Mouse (Mus musculus): ENCODE data around the gene Prdm12. TPM values are rescaled to one million over a fixed set of nuclear protein-coding genes. Genes with fewer than 3 reads are reported as not detected.
A peak's percentile ranks its signal among the peaks of the same experiment; 100 is the strongest.
"Not testable (repeated sequence)": the region's sequence is repeated elsewhere in the genome, so short reads cannot be mapped to it uniquely, and the experiment has no call there.

Gene Prdm12
- polyA plus RNA-seq, 1 experiment = not detected

DNA sequence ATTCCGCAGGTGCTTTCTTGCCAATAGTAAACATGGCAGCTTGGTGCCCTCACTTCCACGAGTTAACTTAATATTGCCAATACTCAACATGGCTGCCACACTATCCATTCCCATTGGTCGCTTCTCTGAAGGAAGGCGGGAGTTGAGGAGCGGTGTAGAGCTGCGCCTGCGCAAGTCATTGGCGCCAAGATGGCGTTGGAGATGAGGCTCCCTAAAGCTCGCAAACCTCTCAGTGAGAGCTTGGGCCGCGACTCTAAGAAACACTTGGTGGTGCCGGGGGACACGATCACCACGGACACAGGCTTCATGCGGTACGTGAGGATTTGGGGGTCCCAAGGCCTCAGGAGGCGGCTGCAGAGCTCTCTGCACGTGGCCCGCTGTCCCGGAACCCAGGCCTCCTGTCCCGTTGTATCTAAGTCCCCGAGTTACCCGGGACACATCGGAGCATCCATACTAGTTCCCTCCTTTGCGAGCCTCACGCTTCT lies 30.8 kb downstream of the Prdm12 start, which contains the start of gene Exosc2:
Gene Exosc2 (plus strand): TSS at position 165 of the 485 bp plus-strand sequence.
- H3K27ac ChIP-seq (ENCODE audit: insufficient read depth, low read length) = no peak within 1 kb of the TSS; the same call in 1 of the 2 replicates
- peak; percentile 95 for TF ChIP-seq POLR2A (IDR thresholded peaks at IDR 0.05; ENCODE audit: low read depth, low read length)
- no peak for TF ChIP-seq CTCF (IDR thresholded peaks at IDR 0.05; ENCODE audit: borderline replicate concordance, insufficient read depth, low read length)
- H3K4me1 ChIP-seq (ENCODE audit: control insufficient read depth, insufficient read depth, low read length) = no peaks in the 10 kb centered on the region

DNA sequence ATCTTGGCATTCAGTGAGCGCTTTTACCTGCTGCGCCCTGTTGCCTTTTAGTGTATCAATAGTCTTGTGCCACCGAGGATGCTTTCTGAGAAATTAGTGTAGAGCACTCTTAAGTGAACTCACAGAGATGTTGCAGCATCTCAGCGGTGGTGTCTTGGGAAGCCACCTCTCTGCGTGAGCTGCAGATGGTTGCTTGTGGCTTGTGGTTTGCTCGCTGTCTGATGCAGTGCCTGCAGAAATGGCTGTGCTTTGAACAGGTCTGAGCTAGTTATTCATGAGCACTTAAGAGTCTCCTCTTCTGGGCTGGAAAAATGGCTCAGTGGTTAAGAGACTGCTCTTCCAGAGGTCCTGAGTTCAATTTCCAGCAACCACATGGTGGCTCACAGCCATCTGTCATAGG lies 38.8 kb downstream of the Prdm12 start:
- no peaks in the 10 kb centered on the region for H3K4me1 ChIP-seq (ENCODE audit: control insufficient read depth, insufficient read depth, low read length)
- TF ChIP-seq CTCF (IDR thresholded peaks at IDR 0.05; ENCODE audit: borderline replicate concordance, insufficient read depth, low read length) = no peak
- no peak for TF ChIP-seq POLR2A (IDR thresholded peaks at IDR 0.05; ENCODE audit: low read depth, low read length)
- no peak overlapping the region for H3K27ac ChIP-seq (ENCODE audit: insufficient read depth, low read length)
- H3K4me3 ChIP-seq (ENCODE audit: insufficient read depth, low read length) = no peak overlapping the region

More for the DNA sequence above, 30.8 kb downstream of the Prdm12 start, which contains the start of gene Exosc2:
- H3K4me3 ChIP-seq (ENCODE audit: insufficient read depth, low read length) = peak within 1 kb of the TSS; percentile 96

DNA sequence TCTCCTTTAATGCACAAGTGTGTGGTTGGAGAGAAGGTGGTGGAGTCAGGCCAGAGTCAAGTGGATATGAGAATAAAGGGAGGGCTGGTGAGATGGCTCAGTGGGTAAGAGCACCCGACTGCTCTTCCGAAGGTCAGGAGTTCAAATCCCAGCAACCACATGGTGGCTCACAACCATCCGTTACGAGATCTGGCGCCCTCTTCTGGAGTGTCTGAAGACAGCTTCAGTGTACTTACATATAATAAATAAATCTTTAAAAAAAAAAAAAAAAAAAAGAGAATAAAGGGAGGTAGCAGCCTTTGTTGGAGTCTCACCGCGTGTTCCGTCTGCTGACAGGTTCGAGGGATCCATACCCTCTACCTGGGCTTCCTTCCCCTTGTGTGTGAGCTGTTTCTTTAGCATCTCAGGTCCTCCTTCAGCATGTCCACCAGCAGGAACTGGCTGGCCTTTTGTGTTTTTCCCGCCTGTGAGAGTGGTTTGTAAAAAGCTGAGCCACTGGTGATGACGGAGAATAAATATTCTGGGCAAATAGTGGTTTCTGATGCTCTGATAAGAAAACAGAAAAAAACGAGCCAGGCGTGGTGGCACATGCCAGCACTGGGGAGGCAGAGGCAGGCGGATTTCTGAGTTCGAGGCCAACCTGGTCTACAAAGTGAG lies 41.3 kb downstream of the Prdm12 start:
- H3K4me3 ChIP-seq (ENCODE audit: insufficient read depth, low read length); H3K4me1 ChIP-seq (ENCODE audit: control insufficient read depth, insufficient read depth, low read length); H3K27ac ChIP-seq (ENCODE audit: insufficient read depth, low read length): not testable (repeated sequence)

DNA sequence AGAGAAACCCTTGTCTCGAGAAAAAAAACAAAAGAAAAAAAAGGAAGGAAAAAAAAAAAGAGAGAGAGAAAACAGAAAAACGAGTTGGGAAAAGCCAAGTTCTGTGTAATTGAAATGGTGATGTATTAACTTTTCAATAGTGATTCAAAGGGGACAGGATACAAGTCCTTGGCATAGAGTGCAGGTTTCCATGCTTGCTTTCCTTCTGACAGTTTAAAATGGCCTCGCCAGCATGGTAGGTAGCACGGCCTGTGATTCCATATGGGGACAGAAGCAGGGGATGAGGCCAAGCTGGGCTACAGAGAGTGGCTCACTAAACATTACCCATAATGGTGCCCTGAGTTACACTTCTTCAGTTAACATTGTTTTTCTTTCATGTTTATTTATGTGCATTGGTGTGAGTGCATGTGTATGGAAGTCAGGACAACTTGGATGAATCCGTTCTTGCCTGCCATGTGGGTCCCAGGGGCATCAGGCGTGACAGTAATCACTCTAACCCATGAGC lies 41.9 kb downstream of the Prdm12 start:
- TF ChIP-seq POLR2A (IDR thresholded peaks at IDR 0.05; ENCODE audit: low read depth, low read length) = no peak
- no peak for TF ChIP-seq CTCF (IDR thresholded peaks at IDR 0.05; ENCODE audit: borderline replicate concordance, insufficient read depth, low read length)
- no peaks in the 10 kb centered on the region for H3K4me1 ChIP-seq (ENCODE audit: control insufficient read depth, insufficient read depth, low read length)
- H3K27ac ChIP-seq (ENCODE audit: insufficient read depth, low read length) = no peak overlapping the region
- H3K4me3 ChIP-seq (ENCODE audit: insufficient read depth, low read length) = no peak overlapping the region

DNA sequence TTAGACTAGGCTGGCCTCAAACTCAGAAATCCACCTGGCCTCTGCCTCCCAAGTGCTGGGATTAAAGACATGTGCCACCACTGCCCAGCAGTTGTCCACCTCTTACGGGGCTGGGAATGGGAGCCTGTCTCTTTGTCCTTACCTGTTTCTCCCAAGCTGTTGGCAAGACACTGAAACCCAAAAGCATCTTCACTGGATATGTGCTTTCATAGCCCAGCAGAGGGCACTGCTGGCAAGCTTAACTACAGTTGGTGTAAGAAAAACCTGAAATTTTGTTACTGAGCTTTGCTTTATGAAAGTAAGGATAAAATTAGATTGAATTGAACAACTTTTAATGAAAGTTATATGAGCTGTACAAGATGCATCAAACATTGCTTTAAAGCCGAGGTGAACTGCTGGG lies 43.8 kb downstream of the Prdm12 start:
- H3K27ac ChIP-seq (ENCODE audit: insufficient read depth, low read length) = no peak overlapping the region
- peaks cover 3% of the 10 kb centered on the region; the same call in 1 of the 2 replicates for H3K4me1 ChIP-seq (ENCODE audit: control insufficient read depth, insufficient read depth, low read length)
- no peak overlapping the region for H3K4me3 ChIP-seq (ENCODE audit: insufficient read depth, low read length)
- TF ChIP-seq CTCF (IDR thresholded peaks at IDR 0.05; ENCODE audit: borderline replicate concordance, insufficient read depth, low read length) (no peak), POLR2A (IDR thresholded peaks at IDR 0.05; ENCODE audit: low read depth, low read length) (no peak; the same call in 1 of the 2 replicates)

DNA sequence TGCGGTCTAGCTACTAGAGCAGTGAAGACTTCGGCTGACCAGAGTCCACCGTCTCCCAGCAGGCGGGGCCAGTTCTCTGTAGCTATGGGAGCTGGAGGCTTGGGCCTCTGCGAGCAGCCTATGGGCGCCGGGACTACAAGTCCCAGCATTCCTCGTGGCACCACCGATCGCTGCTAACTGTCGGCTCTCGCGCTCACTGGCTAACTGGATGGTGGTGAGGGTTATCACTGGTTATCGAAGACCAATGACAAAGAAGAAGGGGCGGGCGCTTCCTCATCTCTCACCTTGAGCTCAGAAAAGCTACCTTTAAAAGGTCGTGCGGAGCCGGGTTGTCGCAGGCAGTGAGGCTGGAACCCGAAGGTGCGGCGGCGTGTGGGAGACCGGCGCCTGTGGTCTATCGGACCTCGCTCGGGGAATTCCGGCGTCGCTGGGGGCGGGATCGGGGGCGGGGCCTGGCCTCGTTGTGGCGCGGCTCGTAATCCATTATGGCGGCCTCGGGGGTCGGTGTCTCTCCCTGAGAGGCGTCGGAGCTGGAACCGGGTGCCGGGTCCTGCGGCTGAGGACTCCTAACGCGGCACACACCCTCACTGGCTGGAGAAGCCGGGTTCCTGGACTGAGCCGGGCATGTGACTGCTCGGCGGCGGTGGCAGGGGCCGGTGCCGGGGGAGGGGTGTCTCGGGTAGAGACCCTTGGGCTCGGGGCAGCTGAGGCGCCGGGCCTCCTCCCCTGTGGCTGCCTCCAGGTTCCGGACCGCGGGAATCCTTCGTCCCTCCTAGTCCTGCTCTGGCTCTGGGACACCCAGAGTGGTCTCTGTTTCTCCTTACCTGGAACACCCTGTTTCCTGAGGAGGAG lies 48.5 kb downstream of the Prdm12 start, which contains the start of gene Abl1:
Gene Abl1 (plus strand): TSS at position 303 of the 852 bp plus-strand sequence.
- H3K4me3 ChIP-seq (ENCODE audit: insufficient read depth, low read length) = peak within 1 kb of the TSS; percentile 94
- TF ChIP-seq CTCF (IDR thresholded peaks at IDR 0.05; ENCODE audit: borderline replicate concordance, insufficient read depth, low read length) (no peak), POLR2A (IDR thresholded peaks at IDR 0.05; ENCODE audit: low read depth, low read length) (peak; percentile 77)
- peaks cover 3% of the 10 kb centered on the region; the same call in 1 of the 2 replicates for H3K4me1 ChIP-seq (ENCODE audit: control insufficient read depth, insufficient read depth, low read length)
- peak within 1 kb of the TSS; percentile 72 for H3K27ac ChIP-seq (ENCODE audit: insufficient read depth, low read length)

DNA sequence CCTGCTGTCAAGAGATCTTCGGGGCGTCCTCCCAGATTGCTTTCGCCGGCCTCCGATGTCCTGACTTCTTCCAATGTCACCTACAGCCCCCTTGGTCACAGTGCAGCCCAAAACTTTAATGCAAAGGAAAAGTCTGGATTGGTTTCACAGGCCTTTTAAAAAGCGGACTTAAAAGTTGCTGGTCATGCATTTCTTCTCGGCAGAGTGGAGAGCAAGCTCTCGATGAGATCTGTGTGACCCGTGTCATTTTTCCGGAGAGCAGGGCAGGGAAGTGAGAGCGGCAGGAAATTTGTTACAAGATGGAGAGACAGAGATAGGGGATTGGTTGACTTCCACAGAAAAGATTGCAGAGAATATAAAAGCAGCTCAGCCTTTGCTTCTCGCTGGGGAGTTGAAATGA lies 49.2 kb downstream of the Prdm12 start:
- TF ChIP-seq CTCF (IDR thresholded peaks at IDR 0.05; ENCODE audit: borderline replicate concordance, insufficient read depth, low read length) = no peak
- TF ChIP-seq POLR2A (IDR thresholded peaks at IDR 0.05; ENCODE audit: low read depth, low read length) = no peak; the same call in 1 of the 2 replicates
- H3K27ac ChIP-seq (ENCODE audit: insufficient read depth, low read length) = no peak overlapping the region
- peak overlapping the region; percentile 94 for H3K4me3 ChIP-seq (ENCODE audit: insufficient read depth, low read length)
- H3K4me1 ChIP-seq (ENCODE audit: control insufficient read depth, insufficient read depth, low read length) = peaks cover 3% of the 10 kb centered on the region; the same call in 1 of the 2 replicates

DNA sequence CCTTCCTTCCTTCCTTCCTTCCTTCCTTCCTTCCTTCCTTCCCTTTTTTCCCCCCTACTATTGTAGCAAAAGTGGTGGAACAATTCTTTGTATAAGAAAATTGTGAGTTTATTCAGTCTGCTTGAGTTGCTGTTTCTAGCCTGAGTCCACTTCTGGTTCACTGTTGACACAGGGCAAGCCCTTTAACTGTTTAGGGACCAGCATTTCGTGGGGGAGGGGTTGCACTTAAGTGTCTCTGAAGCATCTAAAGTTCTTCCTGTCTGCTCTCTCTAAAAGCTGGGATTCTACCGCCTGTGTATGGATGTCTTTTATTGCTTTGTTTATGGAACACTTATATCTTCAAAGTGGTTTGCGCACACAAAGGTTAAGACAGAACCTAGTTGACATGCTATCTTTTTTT lies 50.2 kb downstream of the Prdm12 start:
- Histone ChIP-seq H3K27ac (ENCODE audit: insufficient read depth, low read length) (no peak overlapping the region), H3K4me3 (ENCODE audit: insufficient read depth, low read length) (peak overlapping the region; percentile 94; the same call in 1 of the 2 replicates), H3K4me1 (ENCODE audit: control insufficient read depth, insufficient read depth, low read length) (peaks cover 3% of the 10 kb centered on the region; the same call in 1 of the 2 replicates)
- TF ChIP-seq CTCF (IDR thresholded peaks at IDR 0.05; ENCODE audit: borderline replicate concordance, insufficient read depth, low read length) = no peak
- TF ChIP-seq POLR2A (IDR thresholded peaks at IDR 0.05; ENCODE audit: low read depth, low read length) = no peak

DNA sequence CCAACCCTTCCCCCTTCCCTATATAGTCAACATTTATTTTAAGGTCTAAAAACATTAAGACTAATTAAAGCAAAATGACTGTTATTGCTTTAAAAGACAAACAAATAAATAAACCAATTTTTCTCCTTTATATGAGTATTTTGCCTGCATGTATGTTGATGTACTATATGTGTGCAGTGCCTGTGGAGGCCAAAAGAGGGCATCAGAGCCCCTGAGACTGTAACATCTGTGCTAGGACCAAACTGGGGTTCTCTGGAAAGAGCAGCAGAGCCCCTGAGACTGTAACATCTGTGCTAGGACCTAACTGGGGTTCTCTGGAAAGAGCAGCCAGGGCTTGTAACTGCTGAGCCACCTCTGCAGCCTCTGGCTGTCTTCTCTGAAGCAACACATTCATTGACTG lies 58.4 kb downstream of the Prdm12 start:
- no peak overlapping the region for H3K27ac ChIP-seq (ENCODE audit: insufficient read depth, low read length)
- TF ChIP-seq POLR2A (IDR thresholded peaks at IDR 0.05; ENCODE audit: low read depth, low read length) (no peak), CTCF (IDR thresholded peaks at IDR 0.05; ENCODE audit: borderline replicate concordance, insufficient read depth, low read length) (no peak)
- H3K4me1 ChIP-seq (ENCODE audit: control insufficient read depth, insufficient read depth, low read length) = no peaks in the 10 kb centered on the region
- H3K4me3 ChIP-seq (ENCODE audit: insufficient read depth, low read length) = no peak overlapping the region
